Mouse (Mus musculus) E14TG2a.4 (cell line): ENCODE results near the gene Tekt1.

Experiments used
- CTCF ChIP-seq: conservative IDR thresholded peaks from 2 replicates; pipeline ENCODE4 v1.5.1; 2014; ENCODE audit warnings: low read length
- NANOG ChIP-seq: IDR thresholded peaks from 2 replicates; pipeline ENCODE4 v1.6.1; 2014; ENCODE audit warnings: borderline replicate concordance, low read length, mixed read lengths

- TF ChIP-seq CTCF = no peak
- TF ChIP-seq NANOG = no peak
These were observed 49.1 kb upstream of the Tekt1 start, which contains the start of gene Smtnl2 for GRCm38 (mm10) chr11:72411093-72411921.
